Mouse (Mus musculus) small intestine, adult 2 months (tissue): Measurements from ENCODE around the gene Fzr1. TPM values are rescaled to one million over a fixed set of nuclear protein-coding genes. Genes with fewer than 3 reads are reported as not detected.
A peak's percentile ranks its signal among the peaks of the same experiment; 100 is the strongest.

ENCODE experiments used
- H3K27ac ChIP-seq: fragments of 200-500 bp; 2 replicates; pipeline ENCODE4 v1.5.1; 2012; ENCODE audit warnings: low read depth, low read length, control low read depth, inconsistent platforms; ENCODE audit not compliant: insufficient read depth
- H3K27me3 ChIP-seq: fragments of 200-500 bp; 2 replicates; pipeline ENCODE4 v1.6.1; 2012; ENCODE audit warnings: mild to moderate bottlenecking, moderate library complexity, low read length, inconsistent platforms; ENCODE audit not compliant: control insufficient read depth, insufficient read depth
- H3K36me3 ChIP-seq: fragments of 200-500 bp; 2 replicates; pipeline ENCODE4 v1.6.1; 2012; ENCODE audit warnings: mild to moderate bottlenecking, low read length, control low read depth, inconsistent platforms; ENCODE audit not compliant: control insufficient read depth, insufficient read depth
- H3K4me1 ChIP-seq: fragments of 200-500 bp; 2 replicates; pipeline ENCODE4 v1.6.1; 2012; ENCODE audit warnings: low read length, inconsistent platforms, mixed read lengths; ENCODE audit not compliant: control insufficient read depth, insufficient read depth, insufficient read length
- H3K4me3 ChIP-seq: fragments of 200-500 bp; 2 replicates; pipeline ENCODE4 v1.5.1; 2012; ENCODE audit warnings: low read depth, mild to moderate bottlenecking, control low read depth, inconsistent platforms, low read length, moderate library complexity
- CTCF ChIP-seq: fragments of 200-500 bp; IDR thresholded peaks from 2 replicates; pipeline ENCODE4 v1.5.1; 2012; ENCODE audit warnings: low read depth, mild to moderate bottlenecking, control low read depth, inconsistent platforms, low read length, moderate library complexity, mixed read lengths; ENCODE audit not compliant: insufficient replicate concordance, insufficient read length; ENCODE audit errors: extremely low read depth
- POLR2A ChIP-seq: fragments of 200-500 bp; IDR thresholded peaks from 2 replicates; pipeline ENCODE4 v1.6.1; 2012; ENCODE audit warnings: low read depth, mild to moderate bottlenecking, control low read depth, inconsistent platforms, low read length, moderate library complexity
- WGBS: fragments of 180-500 bp; shearing (Covaris S2); methylation state at CpG from one replicate; pipeline ENCODE4 v1.1.7; 2018; 5-methylcytosine and 5-hydroxymethylcytosine counted together
- polyA plus RNA-seq: library from polyadenylated mRNA; depleted of rRNA; stranded (reverse); fragments of >200 nt; gene quantifications from 2 replicates; pipeline ENCODE4 v1.2.3, GENCODE M21; 2012

The Fzr1 gene
- polyA plus RNA-seq, 1 experiment, result 132 TPM

GRCm38 (mm10) chr10:81420191-81420767 lies 42.0 kb upstream of the Fzr1 start:
- no peak for TF ChIP-seq POLR2A
- no peak for TF ChIP-seq CTCF
- peaks cover 33% of the 10 kb centered on the region for H3K4me1 ChIP-seq
- WGBS, result 92% methylated on average over 40 of the region's 40 CpGs

GRCm38 (mm10) chr10:81419111-81419928 lies 41.0 kb upstream of the Fzr1 start:
- TF ChIP-seq POLR2A, result no peak
- TF ChIP-seq CTCF, result no peak
- WGBS, result 90% methylated on average over 10 of the region's 10 CpGs

More at GRCm38 (mm10) chr10:81420191-81420767, 42.0 kb upstream of the Fzr1 start:
- no peak overlapping the region for H3K4me3 ChIP-seq
- H3K27me3 ChIP-seq, result no peaks in the 10 kb centered on the region
- H3K27ac ChIP-seq, result no peak overlapping the region
- H3K36me3 ChIP-seq, result no peaks in the 10 kb centered on the region; the same call in 1 of the 2 replicates

DNA sequence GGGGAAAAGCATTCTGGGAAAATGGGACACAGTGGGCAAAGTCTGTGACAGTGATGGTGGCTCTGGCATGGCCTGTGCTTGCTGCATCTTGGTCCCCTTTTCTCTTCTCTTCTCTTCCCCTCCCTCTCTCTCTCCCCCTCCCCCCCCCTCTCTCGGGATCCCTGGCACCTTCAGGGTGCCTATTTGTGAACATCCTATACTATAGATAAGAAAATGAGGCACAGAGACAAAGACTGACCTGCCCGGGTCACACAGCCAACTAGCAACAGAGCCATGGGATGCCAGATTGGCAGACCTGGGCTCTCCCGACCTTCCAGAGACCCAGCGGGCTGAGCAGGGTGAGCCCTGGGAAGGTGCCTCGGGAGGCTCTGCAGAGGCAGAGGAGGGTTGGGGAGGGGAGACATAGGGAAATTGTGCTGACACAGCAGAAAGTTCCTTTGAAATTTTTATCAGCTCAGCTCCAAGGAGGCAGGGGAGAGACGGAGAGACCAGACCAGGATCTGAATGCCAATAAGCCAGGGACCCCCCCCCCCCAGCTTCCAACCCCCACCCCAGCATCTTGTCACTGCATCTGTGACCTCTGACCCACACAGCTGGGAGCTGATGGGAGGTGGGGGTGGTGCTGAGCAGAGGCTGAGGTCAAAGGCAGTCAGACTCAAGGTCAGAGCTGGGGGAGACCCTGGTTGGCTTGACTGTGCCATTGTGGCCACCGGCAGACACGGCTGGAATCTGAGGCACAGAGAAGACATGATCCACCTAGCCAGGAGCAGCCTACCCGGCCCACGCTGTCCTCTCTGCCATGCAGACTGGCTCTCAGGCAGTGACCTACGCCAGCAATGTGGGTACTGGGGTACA lies 40.1 kb upstream of the Fzr1 start:
- Histone ChIP-seq H3K27me3 (no peaks in the 10 kb centered on the region), H3K4me3 (no peak overlapping the region), H3K4me1 (peaks cover 44% of the 10 kb centered on the region), H3K27ac (no peak overlapping the region), H3K36me3 (no peaks in the 10 kb centered on the region; the same call in 1 of the 2 replicates)
- 71% methylated on average over 11 of the region's 11 CpGs for WGBS
- no peak for TF ChIP-seq POLR2A
- TF ChIP-seq CTCF, result no peak

More at GRCm38 (mm10) chr10:81419111-81419928, 41.0 kb upstream of the Fzr1 start:
- no peak overlapping the region for H3K4me3 ChIP-seq
- H3K36me3 ChIP-seq, result no peaks in the 10 kb centered on the region; the same call in 1 of the 2 replicates
- H3K27me3 ChIP-seq, result no peaks in the 10 kb centered on the region
- H3K4me1 ChIP-seq, result peaks cover 37% of the 10 kb centered on the region
- H3K27ac ChIP-seq, result no peak overlapping the region

- H3K4me3 ChIP-seq, result 0 out of 2 replicates have a peak overlapping the region, but pooled peaks have one; percentile 47
- TF ChIP-seq POLR2A (0 out of 2 replicates have a peak, but pooled peaks have one; percentile 6), CTCF (no peak)
- peak overlapping the region; percentile 14; the same call in 1 of the 2 replicates for H3K27ac ChIP-seq
- H3K27me3 ChIP-seq, result no peaks in the 10 kb centered on the region
- peaks cover 52% of the 10 kb centered on the region for H3K4me1 ChIP-seq
- no peaks in the 10 kb centered on the region; the same call in 1 of the 2 replicates for H3K36me3 ChIP-seq
- 52% methylated on average over 12 of the region's 12 CpGs for WGBS
Measured at GRCm38 (mm10) chr10:81417227-81418215, 39.2 kb upstream of the Fzr1 start.

- Histone ChIP-seq H3K27ac (peak overlapping the region; percentile 20), H3K4me1 (peaks cover 59% of the 10 kb centered on the region), H3K27me3 (no peaks in the 10 kb centered on the region), H3K36me3 (no peaks in the 10 kb centered on the region; the same call in 1 of the 2 replicates), H3K4me3 (peak overlapping the region; percentile 47)
- WGBS, result 6% methylated on average over 25 of the region's 26 CpGs
- no peak for TF ChIP-seq POLR2A
- peak; percentile 38; the same call in 1 of the 2 replicates for TF ChIP-seq CTCF
Measured at GRCm38 (mm10) chr10:81416581-81417226, 38.4 kb upstream of the Fzr1 start.
